Mouse (Mus musculus): ENCODE data around the gene Klk7. TPM values are rescaled to one million over a fixed set of nuclear protein-coding genes. Genes with fewer than 3 reads are reported as not detected.

Klk7 gene
- polyA plus RNA-seq, 1 experiment: 0.08 TPM

GRCm38 (mm10) chr7:43797844-43798462, 13.1 kb upstream of the Klk7 start:
- TF ChIP-seq POLR2A (IDR thresholded peaks at IDR 0.05; ENCODE audit: borderline replicate concordance, extremely low read depth, insufficient read depth, insufficient read length, poor library complexity, severe bottlenecking) (no peak), CTCF (IDR thresholded peaks at IDR 0.05; ENCODE audit: borderline replicate concordance, extremely low read depth, insufficient read depth, insufficient read length) (no peak)
- DNase-seq (ENCODE audit: low read depth): peak; percentile 3

GRCm38 (mm10) chr7:43799876-43800275, 11.2 kb upstream of the Klk7 start:
- TF ChIP-seq POLR2A (IDR thresholded peaks at IDR 0.05; ENCODE audit: borderline replicate concordance, extremely low read depth, insufficient read depth, insufficient read length, poor library complexity, severe bottlenecking) (no peak), CTCF (IDR thresholded peaks at IDR 0.05; ENCODE audit: borderline replicate concordance, extremely low read depth, insufficient read depth, insufficient read length) (no peak)
- DNase-seq (ENCODE audit: low read depth): no peak

- DNase-seq (ENCODE audit: low read depth): no peak
- TF ChIP-seq CTCF (IDR thresholded peaks at IDR 0.05; ENCODE audit: borderline replicate concordance, extremely low read depth, insufficient read depth, insufficient read length) (no peak), POLR2A (IDR thresholded peaks at IDR 0.05; ENCODE audit: borderline replicate concordance, extremely low read depth, insufficient read depth, insufficient read length, poor library complexity, severe bottlenecking) (no peak)
Observed at GRCm38 (mm10) chr7:43815211-43815610, 4.1 kb downstream of the Klk7 start.

- no peak for DNase-seq (ENCODE audit: low read depth)
- no peak for TF ChIP-seq POLR2A (IDR thresholded peaks at IDR 0.05; ENCODE audit: borderline replicate concordance, extremely low read depth, insufficient read depth, insufficient read length, poor library complexity, severe bottlenecking)
- TF ChIP-seq CTCF (IDR thresholded peaks at IDR 0.05; ENCODE audit: borderline replicate concordance, extremely low read depth, insufficient read depth, insufficient read length): no peak
Observed at GRCm38 (mm10) chr7:43816746-43817145, 5.7 kb downstream of the Klk7 start.

- TF ChIP-seq POLR2A (IDR thresholded peaks at IDR 0.05; ENCODE audit: borderline replicate concordance, extremely low read depth, insufficient read depth, insufficient read length, poor library complexity, severe bottlenecking): no peak
- no peak for TF ChIP-seq CTCF (IDR thresholded peaks at IDR 0.05; ENCODE audit: borderline replicate concordance, extremely low read depth, insufficient read depth, insufficient read length)
- DNase-seq (ENCODE audit: low read depth): no peak
Observed at GRCm38 (mm10) chr7:43821581-43821980, 10.5 kb downstream of the Klk7 start.

GRCm38 (mm10) chr7:43824199-43824598, 13.1 kb downstream of the Klk7 start, which contains the start of gene Klk6:
Gene Klk6, plus strand, starts transcription at chr7:43824499.
- TF ChIP-seq POLR2A (IDR thresholded peaks at IDR 0.05; ENCODE audit: borderline replicate concordance, extremely low read depth, insufficient read depth, insufficient read length, poor library complexity, severe bottlenecking) (no peak), CTCF (IDR thresholded peaks at IDR 0.05; ENCODE audit: borderline replicate concordance, extremely low read depth, insufficient read depth, insufficient read length) (no peak)
- no peak for DNase-seq (ENCODE audit: low read depth)

GRCm38 (mm10) chr7:43826056-43826455, 15.0 kb downstream of the Klk7 start:
- no peak for TF ChIP-seq POLR2A (IDR thresholded peaks at IDR 0.05; ENCODE audit: borderline replicate concordance, extremely low read depth, insufficient read depth, insufficient read length, poor library complexity, severe bottlenecking)
- no peak for TF ChIP-seq CTCF (IDR thresholded peaks at IDR 0.05; ENCODE audit: borderline replicate concordance, extremely low read depth, insufficient read depth, insufficient read length)
- DNase-seq (ENCODE audit: low read depth): no peak

- TF ChIP-seq POLR2A (IDR thresholded peaks at IDR 0.05; ENCODE audit: borderline replicate concordance, extremely low read depth, insufficient read depth, insufficient read length, poor library complexity, severe bottlenecking) (no peak), CTCF (IDR thresholded peaks at IDR 0.05; ENCODE audit: borderline replicate concordance, extremely low read depth, insufficient read depth, insufficient read length) (no peak)
- DNase-seq (ENCODE audit: low read depth): no peak
Observed at GRCm38 (mm10) chr7:43827706-43828105, 16.6 kb downstream of the Klk7 start.

- no peak for DNase-seq (ENCODE audit: low read depth)
- TF ChIP-seq CTCF (IDR thresholded peaks at IDR 0.05; ENCODE audit: borderline replicate concordance, extremely low read depth, insufficient read depth, insufficient read length) (no peak), POLR2A (IDR thresholded peaks at IDR 0.05; ENCODE audit: borderline replicate concordance, extremely low read depth, insufficient read depth, insufficient read length, poor library complexity, severe bottlenecking) (no peak)
Observed at GRCm38 (mm10) chr7:43829006-43829405, 17.9 kb downstream of the Klk7 start.

- TF ChIP-seq POLR2A (IDR thresholded peaks at IDR 0.05; ENCODE audit: borderline replicate concordance, extremely low read depth, insufficient read depth, insufficient read length, poor library complexity, severe bottlenecking) (no peak), CTCF (IDR thresholded peaks at IDR 0.05; ENCODE audit: borderline replicate concordance, extremely low read depth, insufficient read depth, insufficient read length) (no peak)
- no peak for DNase-seq (ENCODE audit: low read depth)
Observed at GRCm38 (mm10) chr7:43841701-43842100, 30.6 kb downstream of the Klk7 start, which contains the start of gene Klk5. Gene Klk5, plus strand, starts transcription at chr7:43841971.

- no peak for DNase-seq (ENCODE audit: low read depth)
- TF ChIP-seq CTCF (IDR thresholded peaks at IDR 0.05; ENCODE audit: borderline replicate concordance, extremely low read depth, insufficient read depth, insufficient read length): no peak
- TF ChIP-seq POLR2A (IDR thresholded peaks at IDR 0.05; ENCODE audit: borderline replicate concordance, extremely low read depth, insufficient read depth, insufficient read length, poor library complexity, severe bottlenecking): no peak
Observed at GRCm38 (mm10) chr7:43843801-43844200, 32.7 kb downstream of the Klk7 start.

GRCm38 (mm10) chr7:43851616-43852015, 40.5 kb downstream of the Klk7 start:
- no peak for DNase-seq (ENCODE audit: low read depth)
- TF ChIP-seq POLR2A (IDR thresholded peaks at IDR 0.05; ENCODE audit: borderline replicate concordance, extremely low read depth, insufficient read depth, insufficient read length, poor library complexity, severe bottlenecking) (no peak), CTCF (IDR thresholded peaks at IDR 0.05; ENCODE audit: borderline replicate concordance, extremely low read depth, insufficient read depth, insufficient read length) (no peak)
